Mouse (Mus musculus) midbrain, embryonic 14.5 days (tissue): ENCODE results near the gene Stat5b. TPM values are rescaled to one million over a fixed set of nuclear protein-coding genes. Genes with fewer than 3 reads are reported as not detected.
"Not testable (repeated sequence)": the region's sequence is repeated elsewhere in the genome, so short reads cannot be mapped to it uniquely, and the experiment has no call there.

Experiments
- ATAC-seq: fragments of 200-750 bp; cut with Nextera tagmentation; 2 replicates; pipeline ENCODE4 v1.8.0; 2017; ENCODE audit warnings: moderate number of reproducible peaks, moderate library complexity; ENCODE audit not compliant: low FRiP score, low TSS enrichment
- DNase-seq: peaks from one replicate; pipeline ENCODE4 v3.0.0-alpha.2; 2015
- H3K27ac ChIP-seq: fragments of 300-500 bp; sonication (generic); replicated peaks from 2 replicates; pipeline ENCODE4 v1.5.1; 2014; ENCODE audit warnings: mild to moderate bottlenecking, low read depth, low read length, moderate library complexity
- H3K27me3 ChIP-seq: fragments of 300-500 bp; sonication (generic); 2 replicates; pipeline ENCODE4 v1.6.1; 2014; ENCODE audit warnings: low read length, control low read depth, mixed read lengths; ENCODE audit not compliant: control insufficient read depth, insufficient read depth
- H3K36me3 ChIP-seq: fragments of 300-500 bp; sonication (generic); 2 replicates; pipeline ENCODE4 v1.6.1; 2014; ENCODE audit warnings: low read length, control low read depth; ENCODE audit not compliant: control insufficient read depth, insufficient read depth
- H3K4me1 ChIP-seq: fragments of 300-500 bp; sonication (generic); 2 replicates; pipeline ENCODE4 v1.6.1; 2014; ENCODE audit warnings: mild to moderate bottlenecking, antibody characterized with exemption, low read length, control low read depth; ENCODE audit not compliant: control insufficient read depth, insufficient read depth
- H3K4me2 ChIP-seq: fragments of 300-500 bp; sonication (generic); 2 replicates; pipeline ENCODE4 v1.6.1; 2014; ENCODE audit warnings: mild to moderate bottlenecking, low read length, moderate library complexity
- H3K4me3 ChIP-seq: fragments of 300-500 bp; sonication (generic); replicated peaks from 2 replicates; pipeline ENCODE4 v1.5.1; 2014; ENCODE audit warnings: low read depth, low read length
- H3K9ac ChIP-seq: fragments of 300-500 bp; sonication (generic); replicated peaks from 2 replicates; pipeline ENCODE4 v1.6.1; 2014; ENCODE audit warnings: mild to moderate bottlenecking, low read length, moderate library complexity
- H3K9me3 ChIP-seq: fragments of 300-500 bp; sonication (generic); 2 replicates; pipeline ENCODE4 v1.6.1; 2016; ENCODE audit warnings: low read length, control low read depth, mixed read lengths; ENCODE audit not compliant: control insufficient read depth
- WGBS: fragments of 180-500 bp; shearing (Covaris S2); extraction: QIAGEN DNeasy Blood & Tissue Kit; methylation state at CpG from one replicate; pipeline ENCODE4 v1.1.7; 2014; 5-methylcytosine and 5-hydroxymethylcytosine counted together
- polyA plus RNA-seq: library from polyadenylated mRNA; unstranded; fragments of >200 nt; fragmentation: Nextera tagmentation; extraction: Ambion mirVana; gene quantifications from 2 replicates; pipeline ENCODE4 v1.2.1, GENCODE M21; 2014

The Stat5b gene
- polyA plus RNA-seq, 1 experiment from 2014 or later, result 18.6 TPM

DNA sequence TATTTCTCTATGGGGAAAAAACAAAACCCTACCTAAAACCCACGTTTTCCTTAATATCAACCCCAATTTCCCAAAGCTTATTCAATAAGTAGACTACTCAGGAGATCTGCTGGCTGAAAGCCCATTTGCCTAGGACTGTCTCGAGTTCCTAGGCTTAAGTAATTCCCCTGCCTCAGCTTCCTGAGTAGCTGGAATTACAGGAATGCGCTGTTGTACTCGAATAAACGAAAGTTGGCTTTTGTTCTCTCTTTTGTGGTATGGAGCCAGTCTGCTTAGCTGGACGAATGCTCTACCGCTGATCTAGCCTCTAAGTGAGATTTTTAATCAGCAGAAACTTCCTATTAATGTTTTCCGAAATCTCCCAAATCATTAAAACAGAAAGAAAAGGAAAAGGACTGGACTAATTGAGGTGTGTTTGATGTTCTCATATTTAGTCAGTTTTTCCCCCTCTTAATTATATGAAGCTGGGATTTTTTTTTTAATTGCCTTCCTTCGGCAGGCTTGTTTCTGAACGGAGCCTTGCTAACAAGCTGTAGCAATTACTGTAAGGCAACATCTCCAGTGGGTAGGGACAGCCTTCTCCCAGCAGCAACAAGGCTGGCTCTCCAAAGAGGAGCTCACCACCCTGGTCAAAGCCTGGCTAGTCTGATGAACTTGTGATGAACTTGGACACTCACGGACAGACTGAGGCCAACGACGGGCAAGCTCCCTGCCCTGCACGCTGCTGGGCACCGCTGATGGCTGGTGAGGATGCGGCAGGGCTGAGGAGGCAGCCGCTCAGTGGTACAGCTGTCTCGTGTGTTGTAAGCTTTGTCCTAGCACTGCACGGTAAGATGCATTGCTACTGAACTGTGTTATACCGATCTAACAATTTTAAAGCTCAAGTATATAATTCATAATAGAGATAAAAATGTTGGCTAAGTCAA lies 43.9 kb downstream of the Stat5b start:
- H3K36me3 ChIP-seq, result peaks cover 37% of the 10 kb centered on the region
- no peak overlapping the region for H3K9ac ChIP-seq
- H3K9me3 ChIP-seq, result no peaks in the 10 kb centered on the region
- no peak overlapping the region for H3K27ac ChIP-seq
- WGBS, result 71% methylated on average over 20 of the region's 20 CpGs
- ATAC-seq, result no peak
- no peak overlapping the region for H3K4me3 ChIP-seq
- no peak for DNase-seq
- no peak overlapping the region for H3K4me2 ChIP-seq
- H3K4me1 ChIP-seq, result no peaks in the 10 kb centered on the region
- H3K27me3 ChIP-seq, result no peaks in the 10 kb centered on the region

DNA sequence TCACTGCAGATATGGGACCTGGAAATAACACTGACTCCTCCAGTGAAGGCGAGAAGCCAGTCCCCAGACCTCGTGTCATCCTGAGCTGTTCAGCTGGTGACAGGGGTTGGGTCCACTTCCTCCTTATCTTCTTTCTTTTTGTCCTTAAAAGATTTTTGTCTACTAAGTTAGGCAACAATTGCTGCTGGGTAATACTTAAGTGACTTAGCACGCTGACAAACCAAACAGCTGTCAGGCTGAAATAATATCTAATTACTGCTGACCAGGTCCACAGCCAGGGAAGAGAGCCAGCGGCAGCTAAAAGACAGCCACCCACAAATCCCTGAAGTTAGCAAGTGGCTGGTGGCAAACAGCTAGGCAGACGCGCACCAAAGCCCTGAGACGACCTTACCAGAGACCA lies 45.0 kb downstream of the Stat5b start:
- DNase-seq (no peak), ATAC-seq (no peak)
- H3K27me3 ChIP-seq, result no peaks in the 10 kb centered on the region
- H3K9me3 ChIP-seq, result no peaks in the 10 kb centered on the region
- WGBS, result 88% methylated on average over 7 of the region's 7 CpGs
- no peak overlapping the region for H3K27ac ChIP-seq
- H3K4me1 ChIP-seq, result no peaks in the 10 kb centered on the region
- no peak overlapping the region for H3K9ac ChIP-seq
- no peak overlapping the region for H3K4me3 ChIP-seq
- H3K4me2 ChIP-seq, result no peak overlapping the region
- H3K36me3 ChIP-seq, result peaks cover 44% of the 10 kb centered on the region

DNA sequence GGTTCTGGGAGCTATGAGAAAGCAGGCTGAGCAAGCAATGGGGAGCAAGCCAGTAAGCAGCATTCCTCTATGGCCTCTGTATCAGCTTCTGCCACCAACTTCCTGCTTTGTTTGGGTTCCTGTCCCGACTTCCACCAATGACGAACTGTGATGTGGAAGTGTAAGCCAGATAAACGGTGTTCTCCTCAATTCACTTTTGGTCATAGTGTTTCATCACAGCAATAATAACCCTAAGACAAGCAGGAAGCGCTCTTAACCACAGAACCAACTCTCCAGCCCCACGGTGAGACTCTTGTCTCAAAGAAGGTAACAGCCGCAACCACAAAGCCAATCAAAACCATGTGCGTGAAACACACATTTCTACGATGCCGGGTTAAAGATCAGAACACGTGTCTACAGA lies 46.1 kb downstream of the Stat5b start:
- H3K4me2 ChIP-seq, result no peak overlapping the region
- H3K9ac ChIP-seq, result no peak overlapping the region
- DNase-seq (no peak), ATAC-seq (no peak)
- no peaks in the 10 kb centered on the region for H3K4me1 ChIP-seq
- WGBS, result 95% methylated on average over 10 of the region's 10 CpGs
- peaks cover 44% of the 10 kb centered on the region for H3K36me3 ChIP-seq
- no peaks in the 10 kb centered on the region for H3K27me3 ChIP-seq
- H3K27ac ChIP-seq, result no peak overlapping the region
- H3K9me3 ChIP-seq, result no peaks in the 10 kb centered on the region
- H3K4me3 ChIP-seq, result no peak overlapping the region

DNA sequence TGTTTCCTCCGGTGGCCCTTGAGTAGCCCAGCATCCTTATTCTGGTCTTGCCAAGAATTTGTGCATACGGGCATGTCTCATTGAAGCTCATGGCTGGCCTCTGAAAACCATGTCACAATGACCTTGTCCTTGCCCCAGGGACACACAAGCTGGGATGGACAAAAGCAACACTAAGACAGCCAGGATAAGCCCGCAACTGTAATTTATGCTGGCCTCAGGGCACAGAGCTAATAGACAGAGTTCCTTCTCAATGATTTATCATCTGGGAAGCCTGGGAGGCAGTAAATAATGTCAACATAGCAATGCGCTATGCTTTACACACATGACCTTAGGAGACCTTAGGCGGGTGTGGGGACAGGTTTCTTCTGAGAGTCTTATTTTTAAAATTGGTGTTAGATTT lies 51.1 kb downstream of the Stat5b start:
- Histone ChIP-seq H3K4me2 (no peak overlapping the region), H3K4me3 (no peak overlapping the region), H3K27me3 (no peaks in the 10 kb centered on the region), H3K9me3 (no peaks in the 10 kb centered on the region), H3K27ac (no peak overlapping the region; the same call in 1 of the 2 replicates), H3K9ac (no peak overlapping the region), H3K36me3 (peaks cover 41% of the 10 kb centered on the region), H3K4me1 (no peaks in the 10 kb centered on the region)
- WGBS, result 59% methylated on average over 5 of the region's 5 CpGs
- DNase-seq (peak; percentile 39), ATAC-seq (no peak)

DNA sequence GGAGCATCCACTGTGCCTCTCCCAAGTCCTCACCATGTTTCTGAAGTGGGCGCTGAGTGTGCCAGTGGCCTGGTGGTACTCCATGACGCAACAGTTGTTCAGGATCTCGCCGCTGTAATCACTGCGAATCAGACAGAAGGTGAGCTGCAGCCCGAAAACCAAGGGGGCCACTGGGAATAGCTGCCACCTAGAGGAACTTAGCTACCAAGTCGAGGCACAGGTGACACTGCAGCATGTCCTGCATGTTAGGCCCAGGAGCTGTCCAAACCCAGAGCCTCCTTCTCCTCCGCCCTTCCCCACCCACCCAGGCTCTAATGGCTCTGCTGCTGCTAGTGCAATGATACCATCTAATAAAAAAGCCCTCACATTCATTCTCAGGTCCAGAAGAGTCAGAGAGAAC lies 53.9 kb downstream of the Stat5b start:
- Histone ChIP-seq H3K27ac (no peak overlapping the region), H3K36me3 (peaks cover 14% of the 10 kb centered on the region), H3K4me2 (no peak overlapping the region), H3K4me1 (no peaks in the 10 kb centered on the region), H3K9ac (no peak overlapping the region), H3K9me3 (no peaks in the 10 kb centered on the region), H3K4me3 (no peak overlapping the region), H3K27me3 (no peaks in the 10 kb centered on the region)
- no peak for ATAC-seq
- WGBS, result 68% methylated on average over 8 of the region's 8 CpGs
- DNase-seq, result no peak

DNA sequence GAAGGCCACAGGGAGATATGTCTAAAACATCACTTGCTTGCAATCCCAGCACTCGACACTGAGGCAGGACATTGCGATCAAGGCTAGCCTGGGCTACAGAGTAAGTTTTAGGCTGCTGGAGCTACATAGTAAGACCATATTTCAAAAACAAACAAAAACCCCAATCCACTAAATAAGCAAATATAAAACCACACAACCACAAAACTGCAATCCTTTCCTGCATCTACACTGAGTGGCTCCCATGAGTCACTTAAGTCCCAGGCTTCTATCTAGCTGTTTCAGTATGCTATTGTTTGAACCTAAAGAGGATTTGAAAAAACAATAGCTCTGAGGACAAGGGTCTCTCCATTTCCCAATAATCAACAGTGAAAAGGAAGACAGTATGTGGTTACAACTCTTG lies 55.1 kb downstream of the Stat5b start:
- Histone ChIP-seq H3K36me3 (peaks cover 11% of the 10 kb centered on the region), H3K27me3 (no peaks in the 10 kb centered on the region), H3K27ac (no peak overlapping the region), H3K9me3 (no peaks in the 10 kb centered on the region), H3K4me2 (no peak overlapping the region), H3K4me1 (no peaks in the 10 kb centered on the region), H3K4me3 (no peak overlapping the region), H3K9ac (no peak overlapping the region)
- 98% methylated on average over 2 of the region's 2 CpGs for WGBS
- ATAC-seq (no peak), DNase-seq (no peak)

DNA sequence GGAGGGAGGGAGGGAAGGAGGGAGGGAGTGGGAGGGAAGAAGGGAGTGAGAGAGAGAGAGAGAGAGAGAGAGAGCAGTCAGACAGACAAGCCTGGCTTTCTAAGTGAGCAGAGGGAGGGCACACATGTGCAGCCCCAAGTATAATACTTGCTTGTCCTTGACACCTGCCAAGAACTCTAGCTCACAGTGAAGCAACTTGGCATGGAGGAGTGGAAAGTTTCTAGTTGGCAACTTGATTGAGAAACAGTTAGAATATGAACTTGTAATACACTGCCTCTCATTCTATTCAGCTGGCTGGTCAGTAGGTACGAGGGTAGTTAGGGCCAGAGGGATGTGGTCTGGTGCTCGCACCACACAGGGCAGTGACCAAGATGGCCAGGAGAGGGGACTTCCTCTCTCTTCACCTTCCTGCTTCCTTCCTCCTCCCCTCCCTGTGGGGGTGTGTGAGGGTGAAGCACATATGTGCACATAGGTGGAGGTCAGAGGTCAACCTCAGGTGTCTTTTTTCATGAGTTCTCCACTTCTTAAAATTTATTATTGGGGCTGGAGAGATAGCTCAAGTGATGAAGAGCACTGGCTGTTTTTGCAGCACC lies 59.0 kb downstream of the Stat5b start:
- Histone ChIP-seq H3K9me3 (no peaks in the 10 kb centered on the region), H3K27me3 (no peaks in the 10 kb centered on the region), H3K4me3 (no peak overlapping the region), H3K36me3 (peaks cover 19% of the 10 kb centered on the region), H3K27ac (no peak overlapping the region), H3K4me2 (no peak overlapping the region), H3K9ac (no peak overlapping the region), H3K4me1 (no peaks in the 10 kb centered on the region)
- DNase-seq (no peak), ATAC-seq (no peak)
- 88% methylated on average over 2 of the region's 2 CpGs for WGBS

DNA sequence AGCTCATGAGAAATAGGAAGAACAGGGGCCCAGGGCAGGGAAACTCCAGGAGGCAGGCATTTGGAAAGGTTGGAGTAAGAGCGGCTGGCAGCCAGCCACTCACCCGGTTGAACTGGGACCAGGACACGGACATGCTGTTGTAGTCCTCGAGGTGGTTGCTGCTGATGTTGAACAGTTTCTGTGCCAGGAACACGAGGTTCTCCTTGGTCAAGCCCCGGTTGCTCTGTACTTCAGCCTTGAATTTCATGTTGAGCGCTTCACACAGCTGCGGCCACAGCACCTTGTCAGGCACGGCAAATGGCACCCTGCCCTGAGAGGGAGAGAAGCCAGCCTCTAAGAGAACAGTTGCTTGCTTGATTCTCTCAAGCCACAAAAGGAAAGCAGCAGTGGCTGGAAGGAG lies 59.9 kb downstream of the Stat5b start:
- peaks cover 14% of the 10 kb centered on the region; the same call in 1 of the 2 replicates for H3K36me3 ChIP-seq
- H3K4me2 ChIP-seq, DNase-seq, H3K4me1 ChIP-seq, H3K27ac ChIP-seq, H3K4me3 ChIP-seq, H3K9me3 ChIP-seq, H3K9ac ChIP-seq, H3K27me3 ChIP-seq, ATAC-seq: not testable (repeated sequence)
- 91% methylated on average over 9 of the region's 9 CpGs for WGBS

DNA sequence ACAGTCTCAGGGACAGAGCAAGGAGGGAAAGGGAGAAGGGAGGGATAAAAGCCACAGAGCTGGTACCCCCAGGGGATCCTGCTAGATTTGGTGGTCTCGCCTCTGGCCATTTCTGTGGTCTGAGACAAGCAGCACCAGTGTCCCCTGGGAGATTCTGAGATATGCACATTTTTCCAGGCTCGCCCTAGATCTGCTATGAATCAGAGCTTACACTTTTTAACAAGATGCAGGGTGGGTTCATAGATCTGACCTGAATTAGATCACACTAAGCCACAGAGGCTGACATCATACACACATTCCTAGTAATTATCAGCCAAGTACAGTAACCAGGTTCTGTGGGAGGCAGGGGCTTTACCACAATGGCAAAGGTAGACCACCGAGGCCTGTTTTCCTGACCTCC lies 60.8 kb downstream of the Stat5b start:
- Histone ChIP-seq H3K4me2 (no peak overlapping the region), H3K27me3 (no peaks in the 10 kb centered on the region), H3K4me1 (no peaks in the 10 kb centered on the region), H3K27ac (no peak overlapping the region; the same call in 1 of the 2 replicates), H3K9me3 (no peaks in the 10 kb centered on the region), H3K4me3 (no peak overlapping the region), H3K9ac (no peak overlapping the region), H3K36me3 (peaks cover 14% of the 10 kb centered on the region; the same call in 1 of the 2 replicates)
- DNase-seq, result peak; percentile 40
- ATAC-seq, result no peak
- 81% methylated on average over 3 of the region's 3 CpGs for WGBS
